Mouse (Mus musculus): ENCODE data around the gene Pum2. TPM values are rescaled to one million over a fixed set of nuclear protein-coding genes. Genes with fewer than 3 reads are reported as not detected.
"Not testable (repeated sequence)": the region's sequence is repeated elsewhere in the genome, so short reads cannot be mapped to it uniquely, and the experiment has no call there.

The Pum2 gene
- polyA plus RNA-seq, 1 experiment = 34.7 TPM

- WGBS = under 1% methylated on average over 46 of the region's 47 CpGs
Measured at GRCm38 (mm10) chr12:8640711-8641424, 33.1 kb upstream of the Pum2 start.

GRCm38 (mm10) chr12:8641425-8641735 lies 32.6 kb upstream of the Pum2 start:
- no peak for TF ChIP-seq POLR2A (IDR thresholded peaks at IDR 0.05; ENCODE audit: borderline replicate concordance, control insufficient read depth, low read depth, low read length)
- no peak for TF ChIP-seq CTCF (IDR thresholded peaks at IDR 0.05; ENCODE audit: control insufficient read depth, insufficient read depth, low read length)
- H3K27ac ChIP-seq (ENCODE audit: control insufficient read depth, insufficient read depth, low read depth, low read length, poor library complexity) = no peak overlapping the region
- 30% methylated on average over 10 of the region's 10 CpGs for WGBS
- H3K4me3 ChIP-seq (replicated peaks; ENCODE audit: control insufficient read depth, low read depth, low read length) = peak overlapping the region; percentile 79
- no peaks in the 10 kb centered on the region; the same call in 1 of the 2 replicates for H3K4me1 ChIP-seq (ENCODE audit: control insufficient read depth, insufficient read depth, low read length)

More at GRCm38 (mm10) chr12:8640711-8641424, 33.1 kb upstream of the Pum2 start:
- H3K4me1 ChIP-seq (ENCODE audit: control insufficient read depth, insufficient read depth, low read length) = no peaks in the 10 kb centered on the region; the same call in 1 of the 2 replicates
- TF ChIP-seq POLR2A (IDR thresholded peaks at IDR 0.05; ENCODE audit: borderline replicate concordance, control insufficient read depth, low read depth, low read length) = peak; percentile 55; the same call in 1 of the 2 replicates
- no peak for TF ChIP-seq CTCF (IDR thresholded peaks at IDR 0.05; ENCODE audit: control insufficient read depth, insufficient read depth, low read length)
- peak overlapping the region; percentile 95 for H3K27ac ChIP-seq (ENCODE audit: control insufficient read depth, insufficient read depth, low read depth, low read length, poor library complexity)
- H3K4me3 ChIP-seq (replicated peaks; ENCODE audit: control insufficient read depth, low read depth, low read length) = peak overlapping the region; percentile 79

GRCm38 (mm10) chr12:8648211-8648610 lies 25.7 kb upstream of the Pum2 start:
- not testable (repeated sequence) for H3K4me3 ChIP-seq (replicated peaks; ENCODE audit: control insufficient read depth, low read depth, low read length); H3K27ac ChIP-seq (ENCODE audit: control insufficient read depth, insufficient read depth, low read depth, low read length, poor library complexity); H3K4me1 ChIP-seq (ENCODE audit: control insufficient read depth, insufficient read depth, low read length)
- WGBS = 60% methylated on average over 8 of the region's 8 CpGs

- 66% methylated on average over 3 of the region's 3 CpGs for WGBS
- not testable (repeated sequence) for H3K4me1 ChIP-seq (ENCODE audit: control insufficient read depth, insufficient read depth, low read length); H3K27ac ChIP-seq (ENCODE audit: control insufficient read depth, insufficient read depth, low read depth, low read length, poor library complexity); H3K4me3 ChIP-seq (replicated peaks; ENCODE audit: control insufficient read depth, low read depth, low read length)
Measured at GRCm38 (mm10) chr12:8650027-8650426, 23.9 kb upstream of the Pum2 start.

- Histone ChIP-seq H3K27ac (ENCODE audit: control insufficient read depth, insufficient read depth, low read depth, low read length, poor library complexity) (no peak overlapping the region), H3K4me1 (ENCODE audit: control insufficient read depth, insufficient read depth, low read length) (peaks cover 3% of the 10 kb centered on the region; the same call in 1 of the 2 replicates), H3K4me3 (replicated peaks; ENCODE audit: control insufficient read depth, low read depth, low read length) (no peak overlapping the region)
- no peak for TF ChIP-seq CTCF (IDR thresholded peaks at IDR 0.05; ENCODE audit: control insufficient read depth, insufficient read depth, low read length)
- no peak for TF ChIP-seq POLR2A (IDR thresholded peaks at IDR 0.05; ENCODE audit: borderline replicate concordance, control insufficient read depth, low read depth, low read length)
- WGBS = 79% methylated on average over 4 of the region's 4 CpGs
Measured at GRCm38 (mm10) chr12:8656596-8656995, 17.3 kb upstream of the Pum2 start.

- WGBS = 80% methylated on average over 10 of the region's 10 CpGs
- TF ChIP-seq POLR2A (IDR thresholded peaks at IDR 0.05; ENCODE audit: borderline replicate concordance, control insufficient read depth, low read depth, low read length) (no peak), CTCF (IDR thresholded peaks at IDR 0.05; ENCODE audit: control insufficient read depth, insufficient read depth, low read length) (no peak)
- Histone ChIP-seq H3K4me1 (ENCODE audit: control insufficient read depth, insufficient read depth, low read length) (peaks cover 3% of the 10 kb centered on the region; the same call in 1 of the 2 replicates), H3K27ac (ENCODE audit: control insufficient read depth, insufficient read depth, low read depth, low read length, poor library complexity) (no peak overlapping the region), H3K4me3 (replicated peaks; ENCODE audit: control insufficient read depth, low read depth, low read length) (no peak overlapping the region)
Measured at GRCm38 (mm10) chr12:8657116-8657515, 16.8 kb upstream of the Pum2 start.

GRCm38 (mm10) chr12:8657629-8658366 lies 16.1 kb upstream of the Pum2 start:
- 75% methylated on average over 6 of the region's 6 CpGs for WGBS
- Histone ChIP-seq H3K4me1 (ENCODE audit: control insufficient read depth, insufficient read depth, low read length) (peaks cover 3% of the 10 kb centered on the region; the same call in 1 of the 2 replicates), H3K4me3 (replicated peaks; ENCODE audit: control insufficient read depth, low read depth, low read length) (no peak overlapping the region), H3K27ac (ENCODE audit: control insufficient read depth, insufficient read depth, low read depth, low read length, poor library complexity) (no peak overlapping the region)
- TF ChIP-seq POLR2A (IDR thresholded peaks at IDR 0.05; ENCODE audit: borderline replicate concordance, control insufficient read depth, low read depth, low read length) (no peak), CTCF (IDR thresholded peaks at IDR 0.05; ENCODE audit: control insufficient read depth, insufficient read depth, low read length) (no peak)

- 17% methylated on average over 15 of the region's 15 CpGs for WGBS
- peak overlapping the region; percentile 12 for H3K4me3 ChIP-seq (replicated peaks; ENCODE audit: control insufficient read depth, low read depth, low read length)
- H3K4me1 ChIP-seq (ENCODE audit: control insufficient read depth, insufficient read depth, low read length) = peaks cover 3% of the 10 kb centered on the region; the same call in 1 of the 2 replicates
Measured at GRCm38 (mm10) chr12:8659406-8660279, 14.3 kb upstream of the Pum2 start.

More at GRCm38 (mm10) chr12:8659406-8660279, 14.3 kb upstream of the Pum2 start:
- H3K27ac ChIP-seq (ENCODE audit: control insufficient read depth, insufficient read depth, low read depth, low read length, poor library complexity) = peak overlapping the region; percentile 87
- TF ChIP-seq CTCF (IDR thresholded peaks at IDR 0.05; ENCODE audit: control insufficient read depth, insufficient read depth, low read length) (no peak), POLR2A (IDR thresholded peaks at IDR 0.05; ENCODE audit: borderline replicate concordance, control insufficient read depth, low read depth, low read length) (no peak)

Measured in bone marrow, adult 2 months (tissue).